ENCODE assay signal across 18 mouse cellular contexts in genomic region chr3:41171310-41171709, GRCm38 (mm10).
DNase-seq lines count a peak whose midpoint lies in the region; ATAC-seq and TF ChIP-seq lines count a peak whose summit lies in the region.
"Had no signal": no experiment of that assay in that cellular context is flagged by ENCODE, and none has a peak within 500 bp of the region (broad histone marks: within the 10 kb centered on the region; RNA-seq: fewer than 3 reads in every experiment).

No protein-coding gene starts in this region.

- peaks cover 7% of the 10 kb centered on the region for H3K4me1 ChIP-seq in forebrain, embryonic 10.5 days
- H3K4me1 ChIP-seq in forebrain, embryonic 14.5 days (ENCODE audit: control insufficient read depth, insufficient read depth, low read length): no peaks in the 10 kb centered on the region
- peaks cover 14% of the 10 kb centered on the region for H3K4me1 ChIP-seq in heart, postnatal 0 days (ENCODE audit: control insufficient read depth, insufficient read depth)
- no peaks in the 10 kb centered on the region for H3K4me1 ChIP-seq in stomach, postnatal 0 days (replicated peaks; ENCODE audit: control insufficient read depth, insufficient read depth)
- H3K4me1 ChIP-seq: embryonic facial prominence, embryonic 12.5 days had no signal

- no peak overlapping the region for H3K9ac ChIP-seq in forebrain, embryonic 14.5 days (ENCODE audit: low read length)
- H3K9ac ChIP-seq in heart, postnatal 0 days (replicated peaks; ENCODE audit: low read depth, low read length): no peak overlapping the region
- no peak overlapping the region for H3K9ac ChIP-seq in stomach, postnatal 0 days (ENCODE audit: low read length)
- H3K9ac ChIP-seq: embryonic facial prominence, embryonic 12.5 days; lung, embryonic 15.5 days had no signal

- no peaks in the 10 kb centered on the region; the same call in 1 of the 2 replicates for H3K9me3 ChIP-seq in forebrain, embryonic 10.5 days
- H3K9me3 ChIP-seq in forebrain, embryonic 14.5 days (replicated peaks; ENCODE audit: control insufficient read depth, low read length): no peaks in the 10 kb centered on the region; the same call in 1 of the 2 replicates
- H3K9me3 ChIP-seq in heart, postnatal 0 days (replicated peaks; ENCODE audit: control insufficient read depth, low read length): no peaks in the 10 kb centered on the region
- no peaks in the 10 kb centered on the region for H3K9me3 ChIP-seq in stomach, postnatal 0 days (ENCODE audit: control insufficient read depth, low read length)
- H3K9me3 ChIP-seq: embryonic facial prominence, embryonic 12.5 days; lung, embryonic 15.5 days had no signal

- H3K4me3 ChIP-seq in forebrain, embryonic 10.5 days: no peak overlapping the region
- no peak overlapping the region for H3K4me3 ChIP-seq in forebrain, embryonic 14.5 days (ENCODE audit: low read depth, low read length)
- H3K4me3 ChIP-seq in heart, postnatal 0 days (ENCODE audit: low read depth, low read length): no peak overlapping the region
- no peak overlapping the region for H3K4me3 ChIP-seq in stomach, postnatal 0 days (ENCODE audit: low read depth, low read length)
- H3K4me3 ChIP-seq: embryonic facial prominence, embryonic 12.5 days; layer of hippocampus, adult 2 months; lung, embryonic 15.5 days had no signal

- no peaks in the 10 kb centered on the region for H3K36me3 ChIP-seq in forebrain, embryonic 10.5 days (replicated peaks)
- no peaks in the 10 kb centered on the region for H3K36me3 ChIP-seq in forebrain, embryonic 14.5 days (ENCODE audit: control insufficient read depth, insufficient read depth, low read length)
- no peaks in the 10 kb centered on the region for H3K36me3 ChIP-seq in heart, postnatal 0 days (replicated peaks; ENCODE audit: control insufficient read depth, insufficient read depth, low read length)
- H3K36me3 ChIP-seq in stomach, postnatal 0 days (ENCODE audit: control insufficient read depth, insufficient read depth, low read length): no peaks in the 10 kb centered on the region
- H3K36me3 ChIP-seq: embryonic facial prominence, embryonic 12.5 days; lung, embryonic 15.5 days had no signal

- TF ChIP-seq EP300 in heart, postnatal 0 days (IDR thresholded peaks at IDR 0.05; ENCODE audit: low read depth): no peak
- no peak for TF ChIP-seq EP300 in stomach, postnatal 0 days (optimal IDR thresholded peaks at IDR 0.05)

- H3K4me2 ChIP-seq in forebrain, embryonic 14.5 days (ENCODE audit: low read length): no peak overlapping the region
- H3K4me2 ChIP-seq in heart, postnatal 0 days (ENCODE audit: low read depth, low read length): no peak overlapping the region
- H3K4me2 ChIP-seq in stomach, postnatal 0 days (replicated peaks; ENCODE audit: low read depth): no peak overlapping the region
- H3K4me2 ChIP-seq: embryonic facial prominence, embryonic 12.5 days; lung, embryonic 15.5 days had no signal

- no peak overlapping the region for H3K27ac ChIP-seq in forebrain, embryonic 10.5 days
- no peak overlapping the region for H3K27ac ChIP-seq in forebrain, embryonic 14.5 days (ENCODE audit: low read depth, low read length)
- H3K27ac ChIP-seq in heart, postnatal 0 days (ENCODE audit: low read depth): peak overlapping the region; percentile 95
- H3K27ac ChIP-seq in stomach, postnatal 0 days (replicated peaks): no peak overlapping the region
- H3K27ac ChIP-seq: embryonic facial prominence, embryonic 12.5 days; hindbrain, postnatal 0 days; kidney, postnatal 0 days; layer of hippocampus, adult 2 months; lung, embryonic 15.5 days had no signal

- DNase-seq in forebrain, embryonic 10.5 days (ENCODE audit: extremely low spot score, low spot score): peak; percentile 11
- no peak for DNase-seq in forebrain, embryonic 14.5 days (ENCODE audit: low spot score)
- no peak for DNase-seq in heart, postnatal 0 days (ENCODE audit: low spot score)
- no peak for DNase-seq in heart, postnatal 14 days
- DNase-seq in liver: peak; percentile 37
- no peak for DNase-seq in stomach, postnatal 0 days (ENCODE audit: low spot score)
- no peak for DNase-seq in left cerebral cortex, postnatal 25 days (ENCODE audit: low spot score in 2 of 2)
- DNase-seq: cerebellum, adult 11 months; cerebellum, postnatal 36 days; left cerebral cortex, postnatal 4 days; midbrain, embryonic 14.5 days; retina, postnatal 1 day had no signal

- ATAC-seq in forebrain, embryonic 14.5 days: no peak
- no peak for ATAC-seq in heart, postnatal 0 days (ENCODE audit: insufficient read depth, low read depth)
- 0 out of 2 replicates have a peak, but pooled peaks have one; percentile 11 for ATAC-seq in megakaryocyte progenitor cell, adult 5-6 weeks (replicated peaks; ENCODE audit: poor library complexity)
- ATAC-seq in stomach, postnatal 0 days (ENCODE audit: low FRiP score, low TSS enrichment): no peak
- ATAC-seq: hindbrain, postnatal 0 days had no signal

- intact Hi-C loops in heart, postnatal 14 days (cut with DNase I): loop anchor here (10.0 kb wide), 1 partner anchor 573 kb away; the partner anchor contains the start of genes D3Ertd751e and Sclt1
- intact Hi-C loops in left cerebral cortex, postnatal 25 days (cut with DNase I): no loop called here

- H3K27me3 ChIP-seq in forebrain, embryonic 10.5 days (ENCODE audit: poor library complexity, severe bottlenecking): no peaks in the 10 kb centered on the region
- H3K27me3 ChIP-seq in forebrain, embryonic 14.5 days (replicated peaks; ENCODE audit: control insufficient read depth, insufficient read depth, low read length): no peaks in the 10 kb centered on the region
- no peaks in the 10 kb centered on the region for H3K27me3 ChIP-seq in heart, postnatal 0 days (ENCODE audit: control insufficient read depth, insufficient read depth, low read length)
- H3K27me3 ChIP-seq in stomach, postnatal 0 days (ENCODE audit: control insufficient read depth, insufficient read depth, low read length): no peaks in the 10 kb centered on the region
- H3K27me3 ChIP-seq: embryonic facial prominence, embryonic 12.5 days; lung, embryonic 15.5 days had no signal

- 89% methylated on average over 4 of the region's 4 CpGs for WGBS in forebrain, embryonic 10.5 days
- WGBS in forebrain, embryonic 14.5 days: 78% methylated on average over 4 of the region's 4 CpGs
- WGBS in heart, postnatal 0 days: 67% methylated on average over 4 of the region's 4 CpGs
- WGBS in stomach, postnatal 0 days: 88% methylated on average over 4 of the region's 4 CpGs

- no peak for TF ChIP-seq CTCF in heart, postnatal 0 days (IDR thresholded peaks at IDR 0.05; ENCODE audit: low read depth)
- TF ChIP-seq CTCF in stomach, postnatal 0 days (IDR thresholded peaks at IDR 0.05; ENCODE audit: low read depth): no peak

Comparison
In these comparisons a context has a peak if more than half of its experiments do, and no peak if none do; other contexts are left out.
1. DNase-seq: peak in forebrain, embryonic 10.5 days (single experiment) and liver (single experiment); none in forebrain, embryonic 14.5 days (single experiment), heart, postnatal 0 days (single experiment), heart, postnatal 14 days (0 of 2), stomach, postnatal 0 days (single experiment) and left cerebral cortex, postnatal 25 days (0 of 2).